Mouse (Mus musculus): ENCODE measurements around the gene Gadd45g. TPM values are rescaled to one million over a fixed set of nuclear protein-coding genes. Genes with fewer than 3 reads are reported as not detected.
"Not testable (repeated sequence)": the region's sequence is repeated elsewhere in the genome, so short reads cannot be mapped to it uniquely, and the experiment has no call there.

The Gadd45g gene
- total RNA-seq, 2 experiments from 2014 or later: 19.9 to 22.3 TPM

GRCm38 (mm10) chr13:51834024-51834423 is 12.5 kb upstream of the Gadd45g start:
- DNase-seq: not testable (repeated sequence)

GRCm38 (mm10) chr13:51834520-51834919 is 12.0 kb upstream of the Gadd45g start:
- no peak for DNase-seq

GRCm38 (mm10) chr13:51835208-51835607 is 11.3 kb upstream of the Gadd45g start:
- not testable (repeated sequence) for DNase-seq

- no peak for DNase-seq
Observed at GRCm38 (mm10) chr13:51837402-51837801, 9.1 kb upstream of the Gadd45g start.

- DNase-seq: no peak
Observed at GRCm38 (mm10) chr13:51839250-51840026, 7.0 kb upstream of the Gadd45g start.

GRCm38 (mm10) chr13:51840702-51841101 is 5.8 kb upstream of the Gadd45g start:
- DNase-seq: no peak

- no peak for DNase-seq
Observed at GRCm38 (mm10) chr13:51841541-51842115, 4.8 kb upstream of the Gadd45g start.

GRCm38 (mm10) chr13:51842191-51842590 is 4.3 kb upstream of the Gadd45g start:
- DNase-seq: no peak

GRCm38 (mm10) chr13:51842773-51843172 is 3.7 kb upstream of the Gadd45g start:
- no peak for DNase-seq

- no peak for DNase-seq
Observed at GRCm38 (mm10) chr13:51843298-51843697, 3.2 kb upstream of the Gadd45g start.

- DNase-seq: no peak
Observed at GRCm38 (mm10) chr13:51844118-51844517, 2.4 kb upstream of the Gadd45g start.

- DNase-seq: peak; percentile 54 to 63
Observed at GRCm38 (mm10) chr13:51844661-51845060, 1.8 kb upstream of the Gadd45g start.

GRCm38 (mm10) chr13:51845072-51845471 is 1.4 kb upstream of the Gadd45g start:
- no peak for DNase-seq

- DNase-seq: peak; percentile 83 to 85
Observed at GRCm38 (mm10) chr13:51845591-51846191, 787 bp upstream of the Gadd45g start.

GRCm38 (mm10) chr13:51846868-51847793 is 653 bp downstream of the Gadd45g start:
- DNase-seq: peak; percentile 67 to 73

GRCm38 (mm10) chr13:51847979-51848480 is 1.6 kb downstream of the Gadd45g start:
- DNase-seq: peak; percentile 81 to 84

- peak; percentile 44 to 56 for DNase-seq
Observed at GRCm38 (mm10) chr13:51848481-51849240, 2.2 kb downstream of the Gadd45g start.

- no peak for DNase-seq
Observed at GRCm38 (mm10) chr13:51849241-51850033, 3.0 kb downstream of the Gadd45g start.

- DNase-seq: no peak
Observed at GRCm38 (mm10) chr13:51850565-51850964, 4.1 kb downstream of the Gadd45g start.

GRCm38 (mm10) chr13:51852560-51853190 is 6.2 kb downstream of the Gadd45g start:
- DNase-seq: no peak
